Mouse (Mus musculus): ENCODE measurements at regions not wholly inside any gene's neighbourhood (a gene's known extent, or its start where the extent isn't known, plus 50 kb on each side); places are given as distances from the start of the nearest gene placed in this dataset.

DNA sequence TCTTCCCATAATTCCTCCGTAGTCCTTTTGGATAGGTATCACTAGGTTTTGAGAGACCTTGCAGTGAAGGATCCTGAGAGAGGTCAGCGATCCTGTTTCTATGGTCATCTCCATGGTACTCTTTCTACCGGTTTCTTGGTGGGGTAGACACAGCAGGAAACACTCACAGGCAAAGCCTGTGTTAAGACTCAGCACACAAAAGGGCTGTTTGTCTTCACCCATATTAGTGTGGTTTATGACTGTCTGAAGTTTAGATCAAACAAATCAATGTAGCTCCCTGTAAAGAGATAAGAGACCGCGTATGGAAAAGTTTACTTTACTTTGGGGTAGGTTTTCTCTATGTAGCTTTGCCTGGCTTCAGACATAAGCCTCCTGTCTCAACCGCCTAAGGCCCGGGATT is 282.5 kb upstream of the Rbms1 start:
- TF ChIP-seq CTCF (conservative IDR thresholded peaks at IDR 0.05 in 1 of 2, IDR thresholded peaks at IDR 0.05 in 1 of 2; ENCODE audit: low read depth in 2 of 2, low read length in 2 of 2) (no peak), EP300 (IDR thresholded peaks at IDR 0.05; ENCODE audit: low read length) (no peak), KAT2A (IDR thresholded peaks at IDR 0.05; ENCODE audit: insufficient replicate concordance, low read length) (no peak)
